Mouse (Mus musculus) left cerebral cortex, adult 8-10 months (tissue): Measurements from ENCODE around the gene Qtrt1. TPM values are rescaled to one million over a fixed set of nuclear protein-coding genes. Genes with fewer than 3 reads are reported as not detected.

Experiments used
- total RNA-seq, 4 experiments: library from RNA; stranded (reverse); gene quantifications; 2 replicates each; pipeline ENCODE4 v1.2.4; 2022

Qtrt1 gene
- total RNA-seq, 4 experiments from 2014 or later: 17.0 to 28.0 (median 23.5) TPM

Other genes with a start within 250 kb of the Qtrt1 start
- 10 to 100 TPM; 91.9 to 94.8 (median 93.7) TPM for gene Pde4a, start 246.1 kb upstream of the Qtrt1 start, total RNA-seq
- 10 to 100 TPM; 57.8 to 68.8 (median 59.9) TPM for gene Keap1, start 172.5 kb upstream of the Qtrt1 start, total RNA-seq
- 10 to 100 TPM; 14.8 to 20.5 (median 16.8) TPM for gene S1pr5, start 163.4 kb upstream of the Qtrt1 start, total RNA-seq
- gene Atg4d, start 146.5 kb upstream of the Qtrt1 start, total RNA-seq: 10 to 100 TPM; 35.3 to 48.7 (median 39.7) TPM
- gene Kri1, start 123.9 kb upstream of the Qtrt1 start, total RNA-seq: 10 to 100 TPM; 33.5 to 43.4 (median 39.4) TPM
- 10 to 100 TPM; 53.5 to 63.9 (median 58.8) TPM for gene Cdkn2d, start 120.4 kb upstream of the Qtrt1 start, total RNA-seq
- 1 to 10 TPM; 1.2 to 1.5 (median 1.4) TPM for gene Ap1m2, start 99.5 kb upstream of the Qtrt1 start, total RNA-seq
- 10 to 100 TPM; 48.0 to 68.9 (median 52.3) TPM for gene Slc44a2, start 91.1 kb upstream of the Qtrt1 start, total RNA-seq
- 10 to 100 TPM; 90.2 to 93.1 (median 91.0) TPM for gene Ilf3, start 44.0 kb upstream of the Qtrt1 start, total RNA-seq
- gene Dnm2, start 13.1 kb downstream of the Qtrt1 start, total RNA-seq: 10 to 100 TPM; 49.5 to 64.9 (median 60.9) TPM
- gene Tmed1, start 98.4 kb downstream of the Qtrt1 start, total RNA-seq: 10 to 100 TPM; 15.1 to 18.4 (median 16.4) TPM
- gene AB124611, start 114.3 kb downstream of the Qtrt1 start, total RNA-seq: under 1 TPM in 3 of 4 experiments, not detected in 1; 0.27 to 0.68 (median 0.41) TPM
- 10 to 100 TPM; 76.4 to 91.3 (median 83.1) TPM for gene Carm1, start 135.1 kb downstream of the Qtrt1 start, total RNA-seq
- 10 to 100 TPM; 52.8 to 64.0 (median 54.5) TPM for gene Timm29, start 180.9 kb downstream of the Qtrt1 start, total RNA-seq
- gene Yipf2, start 181.0 kb downstream of the Qtrt1 start, total RNA-seq: 10 to 100 TPM; 20.7 to 25.4 (median 22.7) TPM
- gene Smarca4, start 204.3 kb downstream of the Qtrt1 start, total RNA-seq: 100 to 1,000 TPM in 2 of 4 experiments, 10 to 100 TPM in 2; 96.5 to 103 (median 99.6) TPM